Mouse (Mus musculus) stomach, embryonic 14.5 days (tissue): ENCODE results near the gene Myh7. TPM values are rescaled to one million over a fixed set of nuclear protein-coding genes. Genes with fewer than 3 reads are reported as not detected.

Experiments
- ATAC-seq: fragments of 200-750 bp; cut with Nextera tagmentation; 2 replicates; pipeline ENCODE4 v1.8.0; 2017; ENCODE audit warnings: low read depth, moderate TSS enrichment; ENCODE audit not compliant: insufficient number of reproducible peaks, insufficient read depth, low FRiP score
- H3K27ac ChIP-seq: fragments of 300-500 bp; sonication (generic); 2 replicates; pipeline ENCODE4 v1.5.1; 2014; ENCODE audit warnings: mild to moderate bottlenecking, low read length, moderate library complexity, mixed read lengths
- H3K27me3 ChIP-seq: fragments of 300-500 bp; sonication (generic); 2 replicates; pipeline ENCODE4 v1.6.1; 2014; ENCODE audit warnings: low read length, control low read depth, mixed read lengths; ENCODE audit not compliant: control insufficient read depth, insufficient read depth
- H3K36me3 ChIP-seq: fragments of 300-500 bp; sonication (generic); 2 replicates; pipeline ENCODE4 v1.6.1; 2014; ENCODE audit warnings: mild to moderate bottlenecking, control low read depth, low read length, moderate library complexity, mixed read lengths; ENCODE audit not compliant: control insufficient read depth, insufficient read depth
- H3K4me1 ChIP-seq: fragments of 300-500 bp; sonication (generic); 2 replicates; pipeline ENCODE4 v1.6.1; 2014; ENCODE audit warnings: low read length, control low read depth, mixed read lengths; ENCODE audit not compliant: control insufficient read depth, insufficient read depth
- H3K4me2 ChIP-seq: fragments of 300-500 bp; sonication (generic); replicated peaks from 2 replicates; pipeline ENCODE4 v1.6.1; 2014; ENCODE audit warnings: low read depth, low read length, control low read depth
- H3K4me3 ChIP-seq: fragments of 300-500 bp; sonication (generic); 2 replicates; pipeline ENCODE4 v1.5.1; 2014; ENCODE audit warnings: low read depth, low read length, control low read depth
- H3K9ac ChIP-seq: fragments of 300-500 bp; sonication (generic); replicated peaks from 2 replicates; pipeline ENCODE4 v1.6.1; 2014; ENCODE audit warnings: low read depth, mild to moderate bottlenecking, control low read depth, low read length, moderate library complexity, mixed read lengths
- H3K9me3 ChIP-seq: fragments of 300-500 bp; sonication (generic); 2 replicates; pipeline ENCODE4 v1.6.1; 2016; ENCODE audit warnings: low read depth, low read length, control low read depth; ENCODE audit not compliant: control insufficient read depth
- WGBS: fragments of 180-500 bp; shearing (Covaris S2); extraction: QIAGEN DNeasy Blood & Tissue Kit; methylation state at CpG from one replicate; pipeline ENCODE4 v1.1.7; 2014; 5-methylcytosine and 5-hydroxymethylcytosine counted together
- polyA plus RNA-seq: library from polyadenylated mRNA; unstranded; fragments of >200 nt; fragmentation: Nextera tagmentation; extraction: Ambion mirVana; gene quantifications from 2 replicates; pipeline ENCODE4 v1.2.1, GENCODE M21; 2014

Gene Myh7
- polyA plus RNA-seq, 1 experiment from 2014 or later: 5.9 TPM

DNA sequence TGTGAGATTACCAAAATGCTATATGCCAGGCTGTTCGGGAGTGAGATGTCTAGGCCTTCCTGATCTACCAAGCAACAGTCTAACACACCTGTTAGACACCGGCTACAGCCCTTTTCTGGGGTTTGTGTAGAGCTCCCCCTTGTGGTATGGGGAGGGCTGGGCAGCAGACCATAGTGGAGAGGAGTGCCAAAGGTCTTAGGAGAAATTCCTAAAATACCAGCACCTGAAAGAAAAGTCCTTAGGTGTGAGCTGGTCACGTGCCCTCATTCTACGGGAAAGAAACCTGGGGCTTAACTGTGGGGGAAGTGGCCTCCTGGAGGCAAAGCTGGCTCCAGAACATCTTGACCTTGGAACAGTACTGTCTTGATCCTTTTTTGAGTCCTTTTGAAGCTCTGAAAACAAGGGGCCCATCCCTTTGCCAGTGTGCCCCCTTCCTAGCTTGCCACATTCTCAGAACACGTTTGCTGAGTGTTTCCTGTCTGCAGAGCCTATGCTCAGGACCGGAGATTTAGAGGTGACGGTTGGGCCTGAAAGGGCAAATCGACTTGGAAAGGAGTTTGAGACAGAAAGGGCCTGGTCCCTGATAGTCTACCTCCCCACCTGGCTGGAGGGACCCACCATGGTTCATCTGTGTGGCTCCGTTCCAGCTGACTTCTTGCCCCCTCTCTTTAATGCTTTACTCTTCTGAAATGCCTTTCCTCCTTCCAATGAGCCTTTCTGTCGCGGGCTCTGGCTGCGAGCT is 54.8 kb downstream of the Myh7 start:
- ATAC-seq: no peak
- Histone ChIP-seq H3K9me3 (no peaks in the 10 kb centered on the region), H3K36me3 (no peaks in the 10 kb centered on the region), H3K27me3 (no peaks in the 10 kb centered on the region), H3K4me1 (no peaks in the 10 kb centered on the region), H3K4me2 (no peak overlapping the region), H3K27ac (no peak overlapping the region), H3K4me3 (no peak overlapping the region), H3K9ac (no peak overlapping the region)
- 46% methylated on average over 12 of the region's 12 CpGs for WGBS

DNA sequence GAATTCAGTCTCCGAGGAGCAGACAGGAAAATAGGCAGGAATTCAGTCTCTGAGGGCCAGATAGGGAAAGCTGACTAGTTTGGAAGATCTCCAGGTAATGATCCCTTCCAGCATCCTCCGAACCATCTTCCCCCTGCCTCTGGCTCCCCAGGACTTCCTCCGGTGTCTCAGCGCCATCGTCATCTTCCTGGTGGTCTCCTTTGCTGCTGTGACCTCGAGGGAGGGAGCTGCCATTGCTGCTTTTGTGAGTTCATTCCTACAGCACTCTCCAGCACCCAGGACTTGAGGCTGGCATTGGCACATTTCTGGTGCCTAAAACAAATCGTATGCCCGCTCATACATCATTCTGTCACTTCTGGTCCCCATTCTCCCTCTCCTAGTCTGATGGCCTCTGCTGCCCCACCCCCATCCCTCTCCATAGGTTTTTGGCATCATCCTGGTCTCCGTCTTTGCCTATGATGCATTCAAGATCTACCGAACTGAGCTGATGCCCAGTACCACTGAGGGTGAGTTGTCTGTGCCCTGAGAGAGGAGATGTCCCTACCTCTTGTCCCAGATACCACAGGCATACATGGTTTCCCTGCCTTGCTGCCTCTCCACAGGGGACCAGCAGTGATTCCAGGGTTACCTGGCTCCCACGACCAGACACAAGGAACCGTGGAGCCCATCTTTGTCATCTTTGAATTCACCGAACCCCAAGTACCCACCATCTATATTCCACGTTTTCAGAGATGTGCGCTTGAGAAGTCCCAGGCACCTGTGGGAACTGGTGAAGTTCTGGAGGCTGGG is 55.8 kb downstream of the Myh7 start:
- H3K4me2 ChIP-seq: no peak overlapping the region
- H3K4me1 ChIP-seq: no peaks in the 10 kb centered on the region
- ATAC-seq: no peak
- no peaks in the 10 kb centered on the region for H3K27me3 ChIP-seq
- no peak overlapping the region for H3K4me3 ChIP-seq
- H3K9me3 ChIP-seq: no peaks in the 10 kb centered on the region
- 76% methylated on average over 15 of the region's 15 CpGs for WGBS
- no peak overlapping the region for H3K27ac ChIP-seq
- H3K36me3 ChIP-seq: no peaks in the 10 kb centered on the region
- no peak overlapping the region for H3K9ac ChIP-seq

DNA sequence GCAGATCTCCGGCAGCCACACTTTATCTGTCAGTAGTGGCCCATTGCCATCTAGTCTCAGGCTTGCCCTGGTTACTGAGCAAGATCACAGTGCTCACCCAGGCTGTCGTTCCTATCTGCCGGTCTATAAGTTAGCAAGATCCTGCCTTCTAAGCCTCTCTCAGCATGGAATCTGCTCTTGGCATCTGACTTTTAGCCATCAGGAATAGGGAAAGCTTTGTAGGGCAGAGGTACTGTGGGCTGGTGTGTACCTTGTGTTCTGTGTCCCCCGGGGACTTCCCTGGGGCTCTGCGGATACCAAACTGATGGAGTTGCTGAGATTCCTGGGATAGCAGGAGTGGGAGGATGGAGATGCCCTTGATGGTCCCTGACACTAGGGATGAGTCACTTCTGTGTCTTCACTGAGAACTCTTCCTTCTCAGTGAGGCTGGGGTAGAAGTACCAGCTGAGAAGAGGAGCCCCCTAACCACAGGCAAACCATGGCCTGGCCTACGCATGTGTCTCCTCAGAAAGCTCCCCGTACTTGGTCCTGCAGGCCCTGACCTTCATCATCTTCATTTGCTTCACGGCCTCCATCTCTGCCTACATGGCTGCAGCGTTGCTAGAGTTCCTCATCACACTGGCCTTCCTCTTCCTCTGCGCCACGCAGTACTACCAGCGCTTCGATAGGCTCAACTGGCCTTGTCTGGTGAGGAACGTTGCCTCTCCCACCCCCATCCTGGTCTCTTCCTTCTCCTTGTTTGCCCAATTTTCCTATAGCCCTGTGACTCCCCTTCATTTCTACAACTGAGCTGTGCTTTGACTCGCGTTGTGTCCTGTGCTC is 56.9 kb downstream of the Myh7 start:
- Histone ChIP-seq H3K4me1 (peaks cover 4% of the 10 kb centered on the region; the same call in 1 of the 2 replicates), H3K27ac (no peak overlapping the region), H3K4me3 (no peak overlapping the region), H3K9ac (no peak overlapping the region), H3K9me3 (no peaks in the 10 kb centered on the region), H3K36me3 (no peaks in the 10 kb centered on the region), H3K4me2 (no peak overlapping the region), H3K27me3 (no peaks in the 10 kb centered on the region)
- 87% methylated on average over 16 of the region's 16 CpGs for WGBS
- no peak for ATAC-seq

DNA sequence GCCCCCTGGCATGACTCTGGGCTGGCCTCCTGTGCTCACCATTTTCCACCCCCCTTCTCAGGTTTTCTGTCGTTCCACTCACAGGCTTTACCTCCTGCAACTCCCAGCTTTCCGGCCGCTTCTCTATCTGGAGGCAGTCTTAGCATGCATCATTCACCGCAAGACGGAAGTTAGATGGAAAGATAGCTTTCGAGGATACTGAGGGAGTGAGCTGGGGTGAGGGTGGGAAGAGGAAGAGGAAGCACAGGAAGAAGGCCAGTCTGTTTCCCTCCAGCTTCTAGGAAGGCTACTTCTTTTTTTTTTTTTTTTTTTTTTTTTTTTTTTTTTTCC is 57.6 kb downstream of the Myh7 start:
- Histone ChIP-seq H3K9ac (no peak overlapping the region), H3K27ac (peak overlapping the region; percentile 78; the same call in 1 of the 2 replicates), H3K4me2 (no peak overlapping the region), H3K4me3 (no peak overlapping the region), H3K9me3 (no peaks in the 10 kb centered on the region), H3K4me1 (peaks cover 4% of the 10 kb centered on the region), H3K27me3 (no peaks in the 10 kb centered on the region), H3K36me3 (no peaks in the 10 kb centered on the region)
- no peak for ATAC-seq
- WGBS: 54% methylated on average over 6 of the region's 6 CpGs

DNA sequence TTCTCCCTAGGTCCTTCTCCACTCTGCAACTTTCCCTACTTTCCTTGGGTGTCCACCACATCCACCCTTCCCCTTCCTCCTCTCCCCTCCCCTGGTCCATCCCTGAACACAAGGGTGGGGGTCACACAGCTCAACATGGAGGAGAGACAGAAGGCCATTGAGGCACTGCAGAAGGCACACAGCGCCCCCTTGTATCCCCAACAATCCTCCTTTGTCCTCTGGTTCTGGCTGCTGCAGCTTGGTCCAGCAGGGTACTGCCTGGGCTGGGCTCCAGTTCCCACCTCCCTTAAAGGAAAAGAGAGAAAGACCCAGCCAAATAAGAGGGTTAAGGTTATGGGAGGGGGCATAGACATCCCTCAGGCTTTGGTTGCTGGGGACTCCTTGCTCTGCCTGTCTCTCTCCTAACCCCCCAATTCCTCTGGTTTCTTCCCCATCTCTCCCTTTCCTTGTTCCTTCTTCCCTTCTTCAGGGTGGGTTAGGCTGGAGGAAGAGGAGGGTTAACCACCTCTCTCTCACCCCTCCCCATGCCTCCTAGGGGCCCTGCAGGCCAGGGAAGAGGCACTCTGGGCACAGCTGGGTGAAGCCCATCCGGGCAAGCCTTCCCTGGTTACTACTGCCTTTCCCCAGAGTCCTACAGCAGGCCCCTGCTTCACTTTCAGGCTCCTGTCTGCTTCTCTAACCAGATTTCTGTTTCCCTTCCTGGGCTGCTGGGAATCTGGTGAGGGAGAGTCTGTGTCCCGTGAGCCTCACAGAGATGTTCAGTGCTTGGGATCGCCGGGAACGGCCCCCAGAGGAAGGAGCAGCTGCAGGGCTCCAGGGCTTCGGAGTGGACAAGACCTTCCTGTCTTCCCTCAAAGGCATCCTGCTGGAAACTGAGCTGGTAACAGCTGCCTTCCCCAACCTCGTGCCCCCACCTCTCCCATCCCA is 58.3 kb downstream of the Myh7 start, which contains the start of gene Cmtm5:
Gene Cmtm5 (plus strand): TSS at position 358 of the 927 bp plus-strand sequence.
- Histone ChIP-seq H3K4me2 (no peak within 1 kb of the TSS), H3K9me3 (no peaks in the 10 kb centered on the region), H3K4me3 (no peak within 1 kb of the TSS), H3K4me1 (peaks cover 7% of the 10 kb centered on the region), H3K27me3 (no peaks in the 10 kb centered on the region), H3K27ac (peak within 1 kb of the TSS; percentile 78), H3K9ac (0 out of 2 replicates have a peak within 1 kb of the TSS, but pooled peaks have one; percentile 10), H3K36me3 (no peaks in the 10 kb centered on the region)
- no peak for ATAC-seq
- 33% methylated on average over 8 of the region's 8 CpGs for whole genome bisulfite sequencing

DNA sequence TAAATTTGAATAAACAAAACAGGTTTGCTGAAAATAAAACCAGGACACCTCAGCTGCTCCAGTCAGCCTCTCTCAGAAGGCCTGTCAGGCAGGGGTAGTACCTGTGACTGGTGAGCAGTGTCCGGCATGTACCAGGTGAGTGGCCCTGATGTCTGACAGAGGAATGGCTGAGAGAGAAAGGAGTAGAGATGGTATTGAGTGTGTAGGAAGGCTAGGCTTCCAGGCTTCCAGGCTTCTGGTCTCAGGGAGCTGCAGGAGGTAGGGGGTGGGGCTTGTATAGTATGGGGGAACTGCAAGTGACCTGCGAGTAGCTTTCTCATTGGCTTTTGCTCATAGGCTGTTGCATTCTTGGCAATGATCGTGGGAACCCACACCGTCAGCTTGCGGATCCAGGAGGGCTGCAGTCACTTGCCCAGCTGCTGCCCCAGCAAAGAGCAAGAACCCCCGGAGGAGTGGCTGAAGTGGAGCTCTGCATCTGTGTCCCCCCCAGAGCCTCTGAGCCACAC is 61.7 kb downstream of the Myh7 start, which contains the start of gene Il25:
Gene Il25 (plus strand): TSS at position 51 of the 506 bp plus-strand sequence.
- H3K27ac ChIP-seq: no peak within 1 kb of the TSS
- no peak within 1 kb of the TSS for H3K4me2 ChIP-seq
- no peaks in the 10 kb centered on the region for H3K27me3 ChIP-seq
- peaks cover 13% of the 10 kb centered on the region for H3K4me1 ChIP-seq
- H3K36me3 ChIP-seq: no peaks in the 10 kb centered on the region
- 18% methylated on average over 6 of the region's 6 CpGs for WGBS
- ATAC-seq: no peak; the same call in 1 of the 2 replicates
- H3K9me3 ChIP-seq: no peaks in the 10 kb centered on the region
- H3K4me3 ChIP-seq: no peak within 1 kb of the TSS
- no peak within 1 kb of the TSS for H3K9ac ChIP-seq

DNA sequence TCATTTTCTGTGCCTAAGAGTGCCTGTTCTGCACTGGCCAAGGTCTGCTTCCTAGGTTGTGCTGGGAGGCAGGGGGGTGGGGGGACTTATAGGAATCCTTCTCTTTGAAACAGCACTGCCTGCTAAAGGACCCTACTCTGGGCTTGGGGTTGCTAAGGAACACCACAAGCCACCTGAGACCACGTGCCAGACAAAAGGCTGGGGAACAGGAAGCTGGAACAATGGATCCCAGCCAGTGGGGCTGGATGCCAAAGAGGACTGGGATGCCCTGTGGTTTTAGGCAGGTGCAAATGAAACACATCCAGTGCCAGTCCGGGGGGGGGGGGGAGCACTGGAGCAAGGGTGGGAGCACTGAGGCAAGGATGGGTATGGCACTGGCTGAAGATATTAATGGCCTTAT is 64.0 kb downstream of the Myh7 start:
- Histone ChIP-seq H3K4me1 (peaks cover 19% of the 10 kb centered on the region), H3K4me2 (no peak overlapping the region), H3K4me3 (no peak overlapping the region), H3K9ac (no peak overlapping the region), H3K9me3 (no peaks in the 10 kb centered on the region), H3K27ac (no peak overlapping the region), H3K27me3 (no peaks in the 10 kb centered on the region), H3K36me3 (no peaks in the 10 kb centered on the region)
- ATAC-seq: no peak
- WGBS: 40% methylated on average over 2 of the region's 2 CpGs
